Comparison of ENCODE assay signal across 10 mouse cellular contexts in genomic region chr17:17408720-17409478, GRCm38 (mm10). TPM values are rescaled to one million over a fixed set of nuclear protein-coding genes. Genes with fewer than 3 reads are reported as not detected.
DNase-seq lines count a peak whose midpoint lies in the region; ATAC-seq and TF ChIP-seq lines count a peak whose summit lies in the region.
"Had no signal": no experiment of that assay in that cellular context is flagged by ENCODE, and none has a peak within 500 bp of the region (broad histone marks: within the 10 kb centered on the region; RNA-seq: fewer than 3 reads in every experiment).

No protein-coding gene starts in this region.

- no peak overlapping the region for H3K4me2 ChIP-seq in neural tube, embryonic 12.5 days (replicated peaks)
- H3K4me2 ChIP-seq in embryonic facial prominence, embryonic 13.5 days = no peak overlapping the region
- no peak overlapping the region for H3K4me2 ChIP-seq in midbrain, embryonic 12.5 days (replicated peaks)
- H3K4me2 ChIP-seq: liver, embryonic 12.5 days had no signal

- no peaks in the 10 kb centered on the region for H3K9me3 ChIP-seq in neural tube, embryonic 12.5 days
- H3K9me3 ChIP-seq in embryonic facial prominence, embryonic 13.5 days = no peaks in the 10 kb centered on the region
- no peaks in the 10 kb centered on the region for H3K9me3 ChIP-seq in midbrain, embryonic 12.5 days
- H3K9me3 ChIP-seq: liver, embryonic 12.5 days had no signal

- ATAC-seq in neural tube, embryonic 12.5 days (ENCODE audit: low FRiP score, low read depth) = peak; percentile 78
- ATAC-seq in embryonic facial prominence, embryonic 13.5 days (ENCODE audit: insufficient number of reproducible peaks, insufficient read depth, low FRiP score, low TSS enrichment, low read depth) = no peak
- ATAC-seq in midbrain, embryonic 12.5 days (ENCODE audit: low FRiP score, low read depth) = peak; percentile 67
- ATAC-seq: liver, embryonic 12.5 days had no signal

- H3K4me3 ChIP-seq in neural tube, embryonic 12.5 days = no peak overlapping the region
- no peak overlapping the region for H3K4me3 ChIP-seq in embryonic facial prominence, embryonic 13.5 days
- H3K4me3 ChIP-seq in midbrain, embryonic 12.5 days = no peak overlapping the region
- no peak overlapping the region for H3K4me3 ChIP-seq in kidney, adult 2 months (ENCODE audit: insufficient read depth, low read depth, low read length)
- H3K4me3 ChIP-seq: liver, embryonic 12.5 days had no signal

- H3K4me1 ChIP-seq in neural tube, embryonic 12.5 days = peaks cover 6% of the 10 kb centered on the region; the same call in 1 of the 2 replicates
- H3K4me1 ChIP-seq in embryonic facial prominence, embryonic 13.5 days = peaks cover 32% of the 10 kb centered on the region
- peaks cover 37% of the 10 kb centered on the region for H3K4me1 ChIP-seq in midbrain, embryonic 12.5 days
- 0 out of 2 replicates have a peak, but pooled peaks cover 3% of the 10 kb centered on the region for H3K4me1 ChIP-seq in kidney, adult 2 months (ENCODE audit: control insufficient read depth, insufficient read depth, low read length)
- H3K4me1 ChIP-seq: liver, embryonic 12.5 days had no signal

- no peak for TF ChIP-seq CTCF in kidney, adult 2 months (conservative IDR thresholded peaks at IDR 0.05; ENCODE audit: insufficient read depth, insufficient read length, low read depth, low read length)

- TF ChIP-seq POLR2A in kidney, adult 2 months (IDR thresholded peaks at IDR 0.05; ENCODE audit: low read depth, low read length) = no peak

- DNase-seq in neural tube, embryonic 10.5 days (ENCODE audit: extremely low spot score, low spot score) = no peak
- DNase-seq in spleen, postnatal 10 days (ENCODE audit: low spot score in 2 of 2) = no peak
- DNase-seq in urinary bladder, postnatal 25 days (ENCODE audit: low spot score) = no peak
- DNase-seq in kidney, adult 2 months = no peak
- DNase-seq: kidney, adult 11 months; spleen, adult 18-20 months had no signal

- H3K27me3 ChIP-seq in neural tube, embryonic 12.5 days (replicated peaks) = no peaks in the 10 kb centered on the region
- H3K27me3 ChIP-seq in embryonic facial prominence, embryonic 13.5 days = no peaks in the 10 kb centered on the region
- no peaks in the 10 kb centered on the region for H3K27me3 ChIP-seq in midbrain, embryonic 12.5 days
- H3K27me3 ChIP-seq in kidney, adult 2 months (replicated peaks; ENCODE audit: control insufficient read depth, insufficient read depth, low read length) = no peaks in the 10 kb centered on the region
- H3K27me3 ChIP-seq: liver, embryonic 12.5 days had no signal

- H3K27ac ChIP-seq in neural tube, embryonic 12.5 days = no peak overlapping the region
- peak overlapping the region; percentile 44; the same call in 1 of the 2 replicates for H3K27ac ChIP-seq in embryonic facial prominence, embryonic 13.5 days
- peak overlapping the region; percentile 36 for H3K27ac ChIP-seq in midbrain, embryonic 12.5 days (replicated peaks)
- H3K27ac ChIP-seq in kidney, adult 2 months (ENCODE audit: insufficient read depth, low read depth, low read length) = no peak overlapping the region
- H3K27ac ChIP-seq: liver, embryonic 12.5 days had no signal

- WGBS in neural tube, embryonic 12.5 days = 41% methylated on average over 6 of the region's 6 CpGs
- whole genome bisulfite sequencing in embryonic facial prominence, embryonic 13.5 days = 66% methylated on average over 6 of the region's 6 CpGs
- 33% methylated on average over 6 of the region's 6 CpGs for WGBS in midbrain, embryonic 12.5 days
- 87% methylated on average over 6 of the region's 6 CpGs for WGBS in kidney, adult 2 months

- no peaks in the 10 kb centered on the region for H3K36me3 ChIP-seq in neural tube, embryonic 12.5 days
- H3K36me3 ChIP-seq in embryonic facial prominence, embryonic 13.5 days = no peaks in the 10 kb centered on the region
- no peaks in the 10 kb centered on the region for H3K36me3 ChIP-seq in midbrain, embryonic 12.5 days
- H3K36me3 ChIP-seq in kidney, adult 2 months (ENCODE audit: control insufficient read depth, insufficient read depth, low read length) = no peaks in the 10 kb centered on the region
- H3K36me3 ChIP-seq: liver, embryonic 12.5 days had no signal

- no peak overlapping the region for H3K9ac ChIP-seq in neural tube, embryonic 12.5 days
- H3K9ac ChIP-seq in embryonic facial prominence, embryonic 13.5 days = no peak overlapping the region
- H3K9ac ChIP-seq in midbrain, embryonic 12.5 days (replicated peaks) = no peak overlapping the region
- H3K9ac ChIP-seq: liver, embryonic 12.5 days had no signal

RNA-seq across cellular contexts. Expression of gene Lix1, which starts 6.4 kb away (rescaled TPM):
- 20.3 and 26.8 TPM in 2 replicates for polyA plus RNA-seq in neural tube, embryonic 12.5 days (2016; fragmentation: Nextera tagmentation; extraction: Ambion mirVana)
- 22.5 and 46.4 TPM in 2 replicates for polyA plus RNA-seq in embryonic facial prominence, embryonic 13.5 days (2015; fragmentation: Nextera tagmentation; extraction: Ambion mirVana)
- polyA plus RNA-seq in midbrain, embryonic 12.5 days (2016; fragmentation: Nextera tagmentation; extraction: Ambion mirVana) = 48.8 TPM in 2 replicates
- 0.94 and 1.0 TPM in 2 replicates for polyA plus RNA-seq in kidney, adult 2 months (2012; rRNA removed)

RNA-seq across cellular contexts. Expression of gene Riok2, which starts 34.8 kb away (rescaled TPM):
- 27.5 and 27.9 TPM in 2 replicates for polyA plus RNA-seq in neural tube, embryonic 12.5 days (2016; fragmentation: Nextera tagmentation; extraction: Ambion mirVana)
- polyA plus RNA-seq in embryonic facial prominence, embryonic 13.5 days (2015; fragmentation: Nextera tagmentation; extraction: Ambion mirVana) = 31.4 and 33.9 TPM in 2 replicates
- 30.3 and 32.2 TPM in 2 replicates for polyA plus RNA-seq in midbrain, embryonic 12.5 days (2016; fragmentation: Nextera tagmentation; extraction: Ambion mirVana)
- polyA plus RNA-seq in kidney, adult 2 months (2012; rRNA removed) = 8.0 and 9.4 TPM in 2 replicates

Comparison
In these comparisons a context has a peak if more than half of its experiments do, and no peak if none do; other contexts are left out.
1. H3K27ac ChIP-seq: peak in embryonic facial prominence, embryonic 13.5 days (single experiment) and midbrain, embryonic 12.5 days (single experiment); none in neural tube, embryonic 12.5 days (single experiment) and kidney, adult 2 months (single experiment).
2. RNA of gene Lix1, which starts 6.4 kb away (polyA plus RNA-seq): 48.8 TPM in midbrain, embryonic 12.5 days, 22.5 to 46.4 TPM in embryonic facial prominence, embryonic 13.5 days and 20.3 to 26.8 TPM in neural tube, embryonic 12.5 days; 0.94 to 1.0 TPM in kidney, adult 2 months; every median in the first group is over 10 times any median in the second.